In genomic region chr1:36088367-36088766, GRCm38 (mm10) we compare ENCODE assay signal across 8 mouse cellular contexts. TPM values are rescaled to one million over a fixed set of nuclear protein-coding genes. Genes with fewer than 3 reads are reported as not detected.
DNase-seq lines count a peak whose midpoint lies in the region; ATAC-seq and TF ChIP-seq lines count a peak whose summit lies in the region.

No protein-coding gene starts in this region.

- 73% methylated on average over 4 of the region's 4 CpGs for WGBS in embryonic facial prominence, embryonic 11.5 days
- WGBS in kidney, embryonic 15.5 days: 66% methylated on average over 4 of the region's 4 CpGs

- DNase-seq in kidney, adult 9 months: peak; percentile 46
- DNase-seq in kidney, adult 18-20 months: no peak
- DNase-seq in embryonic facial prominence, embryonic 11.5 days (ENCODE audit: low spot score): no peak
- no peak for DNase-seq in right cerebral cortex, postnatal 4 days
- DNase-seq in B cell, adult 2 months: no peak

- no peak overlapping the region for H3ac ChIP-seq in myocyte (ENCODE audit: control insufficient read depth, insufficient read length)

- no peaks in the 10 kb centered on the region for H3K9me3 ChIP-seq in embryonic facial prominence, embryonic 11.5 days (replicated peaks; ENCODE audit: control insufficient read depth, low read length)
- H3K9me3 ChIP-seq in kidney, embryonic 15.5 days (replicated peaks): no peaks in the 10 kb centered on the region

- peaks cover 2% of the 10 kb centered on the region for H3K36me3 ChIP-seq in embryonic facial prominence, embryonic 11.5 days (replicated peaks; ENCODE audit: control insufficient read depth, insufficient read depth, low read depth, low read length)
- peaks cover 47% of the 10 kb centered on the region for H3K36me3 ChIP-seq in kidney, embryonic 15.5 days
- peaks cover 2% of the 10 kb centered on the region for H3K36me3 ChIP-seq in myocyte (ENCODE audit: control insufficient read depth, insufficient read depth)

- no peak overlapping the region for H3K4me3 ChIP-seq in embryonic facial prominence, embryonic 11.5 days (ENCODE audit: low read depth, low read length)
- H3K4me3 ChIP-seq in kidney, embryonic 15.5 days (replicated peaks): no peak overlapping the region
- no peak overlapping the region for H3K4me3 ChIP-seq in myocyte

- peak; percentile 41; the same call in 1 of the 2 replicates for ATAC-seq in embryonic facial prominence, embryonic 11.5 days (replicated peaks; ENCODE audit: insufficient number of reproducible peaks, low FRiP score, low TSS enrichment, low read depth)
- ATAC-seq in kidney, embryonic 15.5 days (replicated peaks; ENCODE audit: low FRiP score): peak; percentile 38; the same call in 1 of the 2 replicates
- no peak for ATAC-seq in erythroid progenitor cell, adult 5-6 weeks (replicated peaks; ENCODE audit: low FRiP score, poor library complexity, severe bottlenecking)

- H3K9ac ChIP-seq in embryonic facial prominence, embryonic 11.5 days (replicated peaks; ENCODE audit: low read length): no peak overlapping the region
- no peak overlapping the region for H3K9ac ChIP-seq in kidney, embryonic 15.5 days

- no peak overlapping the region for H3K4me2 ChIP-seq in embryonic facial prominence, embryonic 11.5 days (ENCODE audit: low read depth, low read length)
- H3K4me2 ChIP-seq in kidney, embryonic 15.5 days: no peak overlapping the region
- peak overlapping the region; percentile 27 for H3K4me2 ChIP-seq in myocyte (ENCODE audit: low read depth)

- H3K4me1 ChIP-seq in embryonic facial prominence, embryonic 11.5 days (ENCODE audit: control insufficient read depth, insufficient read depth, low read length): no peaks in the 10 kb centered on the region; the same call in 1 of the 2 replicates
- H3K4me1 ChIP-seq in kidney, embryonic 15.5 days: peaks cover 45% of the 10 kb centered on the region

- no peak overlapping the region for H3K27ac ChIP-seq in embryonic facial prominence, embryonic 11.5 days (replicated peaks; ENCODE audit: low read depth, low read length)
- H3K27ac ChIP-seq in kidney, embryonic 15.5 days: peak overlapping the region; percentile 68

- H3K27me3 ChIP-seq in embryonic facial prominence, embryonic 11.5 days (ENCODE audit: control insufficient read depth, insufficient read depth, low read length): no peaks in the 10 kb centered on the region
- H3K27me3 ChIP-seq in kidney, embryonic 15.5 days: no peaks in the 10 kb centered on the region
- no peaks in the 10 kb centered on the region for H3K27me3 ChIP-seq in myocyte (ENCODE audit: control insufficient read depth, insufficient read depth, insufficient read length)

- peaks cover 92% of the 10 kb centered on the region for H3K79me2 ChIP-seq in myocyte (ENCODE audit: control insufficient read depth, insufficient read depth)

- TF ChIP-seq POLR2A in myocyte (IDR thresholded peaks at IDR 0.05; ENCODE audit: insufficient read length, low read depth): no peak

TF ChIP-seq in myocyte, 11 proteins besides CTCF, POLR2A, EP300 and RAD21:
- TF ChIP-seq MYOD1 (IDR thresholded peaks at IDR 0.05; ENCODE audit: control insufficient read depth in 1 of 3, insufficient read length in 2 of 3, low read depth in 2 of 3) (peak in 1 of 3 experiments; percentile 25), TCF3 (IDR thresholded peaks at IDR 0.05; ENCODE audit: insufficient read length, low read depth) (no peak), MYOG (IDR thresholded peaks at IDR 0.05; ENCODE audit: control insufficient read depth in 1 of 3, insufficient read depth in 1 of 3, insufficient read length in 2 of 3, low read depth in 2 of 3) (peak in 1 of 3 experiments; percentile 39)

RNA-seq across cellular contexts. Expression of gene Hs6st1, which starts 20.2 kb away (rescaled TPM):
- polyA plus RNA-seq in embryonic facial prominence, embryonic 11.5 days (2014; fragmentation: Nextera tagmentation; extraction: Ambion mirVana): 10.5 and 10.9 TPM in 2 replicates
- 7.2 and 7.5 TPM in 2 replicates for polyA plus RNA-seq in kidney, embryonic 15.5 days (2015; fragmentation: Nextera tagmentation; extraction: Ambion mirVana)
- 66.6 TPM for polyA plus RNA-seq in myocyte (2012; fragmentation: generic; extraction: Trizol)
- 205 and 226 TPM in 2 replicates for total RNA-seq in erythroid progenitor cell, adult 5-6 weeks (2015; ENCODE audit: low replicate concordance)
- 148 and 153 TPM in 2 replicates for total RNA-seq in erythroid progenitor cell, adult 5-6 weeks (2017; ENCODE audit: low replicate concordance)
